Mouse (Mus musculus) T-helper 2 cell (primary cell): Measurements from ENCODE around the gene Car2.

ENCODE experiments used
- in situ Hi-C: fragments of 300-600 bp; cut with MboI, MseI; formaldehyde crosslinking; loops from one replicate; pipeline ENCODE4 v1.15.1; 2025; ENCODE audit warnings: high pct_unique_total_duplicates

The Car2 gene

DNA sequence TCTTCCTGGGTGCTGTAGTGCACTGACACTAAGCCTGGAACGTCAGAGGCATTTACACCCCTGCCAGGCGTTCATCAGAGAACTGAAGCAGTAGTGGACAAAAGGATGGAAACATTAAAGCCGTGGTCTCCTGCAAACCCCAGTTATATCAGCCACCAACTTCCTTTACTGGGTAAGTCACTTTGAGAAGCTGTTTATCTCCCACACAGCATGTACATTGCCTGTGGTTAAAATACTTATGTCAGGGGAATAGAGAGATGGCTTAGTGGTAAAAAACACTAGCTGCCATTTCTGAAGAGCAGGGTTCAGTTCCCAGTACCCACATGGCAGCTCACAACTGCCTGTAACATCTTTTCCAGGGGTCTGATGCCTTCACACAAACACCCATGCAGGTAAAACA lies 58.6 kb downstream of the Car2 start:
- in situ Hi-C loops: no loop called here

DNA sequence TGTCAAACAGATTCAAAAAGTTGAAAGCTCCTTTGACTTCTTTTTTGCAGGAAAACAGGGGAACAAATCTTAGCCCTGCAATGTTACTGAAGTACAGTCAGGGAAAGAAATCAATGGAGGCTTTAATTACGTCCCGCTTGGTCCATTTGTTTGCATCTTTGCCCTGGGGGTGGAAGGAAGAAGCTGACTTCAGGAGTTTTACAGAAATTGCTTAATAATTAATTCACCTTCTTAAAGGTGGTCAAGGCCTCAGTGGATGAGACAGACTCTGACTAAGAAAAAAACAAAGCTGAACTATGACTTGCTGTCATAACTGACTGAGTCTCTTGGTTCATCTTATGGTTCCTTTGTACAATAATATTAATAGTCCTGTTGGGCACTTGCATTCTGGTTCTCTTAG lies 59.6 kb downstream of the Car2 start:
- in situ Hi-C loops: no loop called here

GRCm38 (mm10) chr3:14948067-14948800 lies 62.2 kb downstream of the Car2 start:
- in situ Hi-C loops: no loop called here

DNA sequence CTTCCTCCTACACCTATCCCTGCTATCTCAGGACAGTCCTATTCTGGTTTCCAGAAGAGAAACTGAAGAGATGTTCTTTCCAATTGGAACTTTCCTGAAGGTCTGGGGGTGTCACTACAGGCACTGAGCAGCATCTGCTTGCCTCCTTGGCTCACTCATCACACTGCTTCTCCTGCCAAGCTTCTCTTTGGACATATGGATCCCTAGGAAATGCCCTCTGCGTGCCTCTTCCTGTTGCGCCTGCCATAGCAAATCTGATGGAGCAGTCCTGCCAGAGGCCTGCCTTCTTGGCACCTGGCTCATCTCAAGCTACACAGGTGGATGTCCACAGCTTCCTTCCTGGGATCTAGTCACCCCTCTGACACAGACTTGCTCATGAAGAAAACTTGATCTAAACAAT lies 64.0 kb downstream of the Car2 start:
- in situ Hi-C loops: no loop called here
